Mouse (Mus musculus) midbrain, embryonic 10.5 days (tissue): Measurements from ENCODE around the gene Maob. TPM values are rescaled to one million over a fixed set of nuclear protein-coding genes. Genes with fewer than 3 reads are reported as not detected.

ENCODE experiments used
- DNase-seq: peaks from one replicate; pipeline ENCODE4 v3.0.0-alpha.2; 2017; ENCODE audit warnings: low spot score
- H3K27ac ChIP-seq: fragments of 300-500 bp; sonication (generic); replicated peaks from 2 replicates; pipeline ENCODE4 v1.5.1; 2016; ENCODE audit warnings: mild to moderate bottlenecking
- H3K27me3 ChIP-seq: fragments of 300-500 bp; sonication (generic); 2 replicates; pipeline ENCODE4 v1.6.1; 2016; ENCODE audit warnings: low read depth, mild to moderate bottlenecking; ENCODE audit not compliant: poor library complexity, severe bottlenecking
- H3K36me3 ChIP-seq: fragments of 300-500 bp; sonication (generic); 2 replicates; pipeline ENCODE4 v1.6.1; 2016; ENCODE audit warnings: mild to moderate bottlenecking, moderate library complexity
- H3K4me1 ChIP-seq: fragments of 300-500 bp; sonication (generic); 2 replicates; pipeline ENCODE4 v1.6.1; 2016
- H3K4me3 ChIP-seq: fragments of 300-500 bp; sonication (generic); 2 replicates; pipeline ENCODE4 v1.5.1; 2016; ENCODE audit warnings: mild to moderate bottlenecking, moderate library complexity
- H3K9me3 ChIP-seq: fragments of 300-500 bp; sonication (generic); replicated peaks from 2 replicates; pipeline ENCODE4 v1.6.1; 2016; ENCODE audit warnings: mild to moderate bottlenecking
- WGBS: fragments of 180-500 bp; shearing (Covaris S2); methylation state at CpG from one replicate; pipeline ENCODE4 v1.1.7; 2016; 5-methylcytosine and 5-hydroxymethylcytosine counted together
- polyA plus RNA-seq: library from polyadenylated mRNA; unstranded; fragments of >200 nt; fragmentation: Nextera tagmentation; extraction: Ambion mirVana; gene quantifications from 2 replicates; pipeline ENCODE4 v1.2.1, GENCODE M21; 2016

Gene Maob
- polyA plus RNA-seq, 1 experiment from 2014 or later = 5.9 TPM

DNA sequence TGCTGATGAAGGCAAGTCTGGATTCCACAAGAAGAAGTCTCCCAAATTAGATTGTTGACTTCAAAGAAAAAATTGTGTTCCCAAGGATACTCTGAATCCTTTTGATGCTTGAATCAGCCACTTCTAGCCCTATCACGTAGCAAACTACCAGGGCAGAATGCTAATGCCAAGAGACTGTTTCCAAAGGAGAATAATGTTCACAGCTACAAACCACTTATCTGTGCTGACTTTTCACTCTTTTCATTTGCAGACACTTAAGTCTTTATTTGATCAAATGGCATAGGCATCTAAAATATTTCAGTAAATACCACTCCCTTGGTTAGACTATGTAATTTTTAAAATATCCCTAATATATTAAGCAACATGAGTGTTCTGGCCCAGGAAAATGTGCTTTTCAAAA is 68.2 kb downstream of the Maob start:
- Histone ChIP-seq H3K27ac (no peak overlapping the region), H3K36me3 (no peaks in the 10 kb centered on the region), H3K9me3 (no peaks in the 10 kb centered on the region), H3K4me1 (no peaks in the 10 kb centered on the region), H3K4me3 (no peak overlapping the region), H3K27me3 (no peaks in the 10 kb centered on the region)
- WGBS = 59% methylated on average over 1 of the region's 1 CpGs
- no peak for DNase-seq

GRCm38 (mm10) chrX:16714033-16714432 is 103.1 kb downstream of the Maob start:
- no peaks in the 10 kb centered on the region for H3K27me3 ChIP-seq
- DNase-seq = no peak
- no peak overlapping the region for H3K4me3 ChIP-seq
- no peak overlapping the region for H3K27ac ChIP-seq
- no peaks in the 10 kb centered on the region for H3K36me3 ChIP-seq
- 82% methylated on average over 1 of the region's 1 CpGs for WGBS
- H3K4me1 ChIP-seq = no peaks in the 10 kb centered on the region
- no peaks in the 10 kb centered on the region for H3K9me3 ChIP-seq

DNA sequence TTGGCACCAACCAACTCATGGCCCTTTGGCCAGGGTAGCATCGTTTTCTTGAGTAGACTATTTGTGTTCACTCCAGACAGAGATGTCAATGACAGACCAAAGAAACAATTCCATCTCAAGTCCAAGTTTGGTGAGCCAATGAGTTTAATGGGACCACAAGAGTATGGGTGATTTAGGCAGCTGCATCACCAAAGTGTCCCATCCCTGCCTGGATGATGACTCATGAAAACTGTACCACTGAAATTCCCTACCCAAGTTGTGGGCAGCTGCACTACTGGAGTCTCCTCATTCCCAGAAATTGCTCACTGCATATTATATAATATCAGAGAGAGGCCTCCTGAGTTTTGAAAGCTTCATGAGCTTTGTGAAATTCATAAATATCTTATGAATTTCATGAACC is 111.1 kb downstream of the Maob start:
- DNase-seq = no peak
- WGBS = 86% methylated on average over 1 of the region's 1 CpGs
- no peak overlapping the region for H3K4me3 ChIP-seq

More for the DNA sequence above, 111.1 kb downstream of the Maob start:
- Histone ChIP-seq H3K27me3 (no peaks in the 10 kb centered on the region), H3K9me3 (no peaks in the 10 kb centered on the region; the same call in 1 of the 2 replicates), H3K4me1 (no peaks in the 10 kb centered on the region), H3K27ac (no peak overlapping the region), H3K36me3 (no peaks in the 10 kb centered on the region)

Other genes starting within 250 kb of the Maob start
- gene Maoa, start 197.7 kb downstream of the Maob start, polyA plus RNA-seq = 17.1 and 17.6 TPM in 2 replicates
- gene Ndp, start 94.4 kb upstream of the Maob start, polyA plus RNA-seq = 1.9 and 3.3 TPM in 2 replicates